Mouse (Mus musculus): ENCODE results near the gene Opcml.

DNA sequence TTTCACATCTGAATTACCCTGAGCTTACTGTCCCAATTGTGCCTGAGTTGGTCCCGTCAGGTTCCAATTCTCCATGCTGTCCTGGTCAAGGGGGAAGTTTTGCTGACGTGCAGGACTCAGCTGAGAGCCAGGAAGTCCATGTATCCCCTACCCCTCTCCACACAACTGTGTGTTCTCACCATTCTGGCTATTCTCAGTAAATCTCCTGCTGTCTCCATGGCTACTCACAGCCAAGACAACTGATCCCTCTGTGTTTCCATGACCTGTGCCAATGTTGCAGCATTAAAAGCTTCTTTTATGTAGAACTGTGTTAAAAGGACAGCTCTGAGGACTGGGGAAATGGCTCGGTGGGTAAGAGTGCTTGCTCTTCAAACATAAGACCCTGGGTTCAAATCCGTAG lies 373.4 kb downstream of the Opcml start:
- TF ChIP-seq POLR2A (IDR thresholded peaks at IDR 0.05; ENCODE audit: low read depth, low read length) (no peak), CTCF (conservative IDR thresholded peaks at IDR 0.05; ENCODE audit: insufficient read depth, insufficient read length, low read depth, low read length) (no peak)
